ENCODE assay signal across 14 mouse cellular contexts in the genomic region with DNA sequence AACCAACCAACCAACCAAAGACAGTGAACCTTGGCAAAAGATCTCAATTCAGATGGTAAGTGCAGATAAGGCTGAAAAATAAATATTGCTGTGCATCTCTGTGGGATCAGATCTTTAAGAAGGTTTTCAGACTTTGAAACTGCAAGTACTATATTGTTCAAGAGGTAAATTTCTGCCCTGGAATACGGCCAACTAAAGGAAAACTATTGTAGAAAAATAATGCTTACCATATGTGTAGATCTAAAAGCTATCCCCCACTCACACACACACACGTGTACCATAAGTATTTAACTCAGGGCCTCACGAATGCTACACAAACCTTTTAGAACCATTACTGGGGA.
DNase-seq lines count a peak whose midpoint lies in the region; ATAC-seq and TF ChIP-seq lines count a peak whose summit lies in the region.
"Had no signal": no experiment of that assay in that cellular context is flagged by ENCODE, and none has a peak within 500 bp of the region (broad histone marks: within the 10 kb centered on the region; RNA-seq: fewer than 3 reads in every experiment).

No protein-coding gene starts in this region.

- peak; percentile 7 for ATAC-seq in activated CD4-positive, CD25-positive, alpha-beta regulatory T cell, adult 4 months
- ATAC-seq in stomach, embryonic 15.5 days (ENCODE audit: insufficient read depth, low FRiP score, low read depth), result no peak
- ATAC-seq in intestine, postnatal 0 days, result no peak
- ATAC-seq: midbrain, embryonic 16.5 days had no signal

- TF ChIP-seq CTCF in liver, adult 2 months (IDR thresholded peaks at IDR 0.05; ENCODE audit: low read depth, low read length), result no peak
- TF ChIP-seq CTCF in embryonic fibroblast, embryonic 13.5 days (IDR thresholded peaks at IDR 0.05; ENCODE audit: borderline replicate concordance, insufficient read depth, low read length), result no peak
- no peak for TF ChIP-seq CTCF in intestine, postnatal 0 days (IDR thresholded peaks at IDR 0.05; ENCODE audit: low read depth)

- no peaks in the 10 kb centered on the region for H3K79me2 ChIP-seq in liver, adult 2 months (ENCODE audit: control insufficient read depth, insufficient read depth, low read length)

- 70% methylated on average over 3 of the region's 3 CpGs for WGBS in liver, adult 2 months
- 49% methylated on average over 3 of the region's 3 CpGs for WGBS in stomach, embryonic 15.5 days
- WGBS in intestine, postnatal 0 days, result 66% methylated on average over 3 of the region's 3 CpGs

- H3K9me3 ChIP-seq in stomach, embryonic 15.5 days, result no peaks in the 10 kb centered on the region
- H3K9me3 ChIP-seq in intestine, postnatal 0 days (ENCODE audit: control insufficient read depth), result no peaks in the 10 kb centered on the region
- H3K9me3 ChIP-seq: hindbrain, embryonic 12.5 days; neural tube, embryonic 12.5 days had no signal

- no peaks in the 10 kb centered on the region for H3K36me3 ChIP-seq in liver, adult 2 months (ENCODE audit: control insufficient read depth, insufficient read depth, low read length)
- H3K36me3 ChIP-seq in stomach, embryonic 15.5 days, result no peaks in the 10 kb centered on the region
- H3K36me3 ChIP-seq in intestine, postnatal 0 days (ENCODE audit: control insufficient read depth, insufficient read depth), result no peaks in the 10 kb centered on the region
- H3K36me3 ChIP-seq: hindbrain, embryonic 12.5 days; neural tube, embryonic 12.5 days had no signal

- no peak overlapping the region for H3K4me2 ChIP-seq in stomach, embryonic 15.5 days
- no peak overlapping the region for H3K4me2 ChIP-seq in intestine, postnatal 0 days (replicated peaks; ENCODE audit: low read depth)
- H3K4me2 ChIP-seq: hindbrain, embryonic 12.5 days; neural tube, embryonic 12.5 days had no signal

- H3K27me3 ChIP-seq in liver, adult 2 months (ENCODE audit: control insufficient read depth, insufficient read depth, low read length), result no peaks in the 10 kb centered on the region
- H3K27me3 ChIP-seq in stomach, embryonic 15.5 days (replicated peaks), result no peaks in the 10 kb centered on the region
- no peaks in the 10 kb centered on the region for H3K27me3 ChIP-seq in intestine, postnatal 0 days (replicated peaks; ENCODE audit: control insufficient read depth, insufficient read depth, low read length)
- H3K27me3 ChIP-seq: hindbrain, embryonic 12.5 days; neural tube, embryonic 12.5 days had no signal

- no peak for TF ChIP-seq POLR2A in liver, adult 2 months (IDR thresholded peaks at IDR 0.05; ENCODE audit: extremely low read depth, insufficient read depth, low read length)
- 0 out of 2 replicates have a peak, but pooled peaks have one; percentile 21 for TF ChIP-seq POLR2A in embryonic fibroblast, embryonic 13.5 days (IDR thresholded peaks at IDR 0.05; ENCODE audit: low read depth, low read length)

- no peak overlapping the region for H3K4me3 ChIP-seq in liver, adult 2 months (ENCODE audit: insufficient read depth, low read depth, low read length)
- H3K4me3 ChIP-seq in embryonic fibroblast, embryonic 13.5 days (ENCODE audit: insufficient read depth, low read length), result no peak overlapping the region
- no peak overlapping the region for H3K4me3 ChIP-seq in stomach, embryonic 15.5 days (replicated peaks)
- no peak overlapping the region for H3K4me3 ChIP-seq in intestine, postnatal 0 days (ENCODE audit: low read depth, low read length)
- H3K4me3 ChIP-seq: hindbrain, embryonic 12.5 days; neural tube, embryonic 12.5 days had no signal

- DNase-seq in liver, adult 2 months (ENCODE audit: extremely low read depth, low read depth, low spot score), result peak; percentile 38
- DNase-seq in liver, result no peak
- DNase-seq in frontal cortex, adult 2 months (ENCODE audit: extremely low spot score in 1 of 2, low spot score in 1 of 2), result no peak
- DNase-seq: kidney, adult 18-20 months; kidney, postnatal 36 days; lung, adult 2 months; thymus, postnatal 25 days had no signal

- H3K4me1 ChIP-seq in liver, adult 2 months (ENCODE audit: control insufficient read depth, insufficient read depth, low read length), result 0 out of 2 replicates have a peak, but pooled peaks cover 2% of the 10 kb centered on the region
- H3K4me1 ChIP-seq in embryonic fibroblast, embryonic 13.5 days (ENCODE audit: control insufficient read depth, insufficient read depth, low read length), result peaks cover 18% of the 10 kb centered on the region
- H3K4me1 ChIP-seq in stomach, embryonic 15.5 days, result peaks cover 7% of the 10 kb centered on the region; the same call in 1 of the 2 replicates
- peaks cover 6% of the 10 kb centered on the region for H3K4me1 ChIP-seq in intestine, postnatal 0 days (replicated peaks; ENCODE audit: control insufficient read depth, insufficient read depth, low read length)

- H3K9ac ChIP-seq in liver, adult 2 months (ENCODE audit: low read depth, low read length), result no peak overlapping the region
- H3K9ac ChIP-seq in stomach, embryonic 15.5 days, result no peak overlapping the region
- no peak overlapping the region for H3K9ac ChIP-seq in intestine, postnatal 0 days (ENCODE audit: low read depth, low read length)
- H3K9ac ChIP-seq: hindbrain, embryonic 12.5 days; neural tube, embryonic 12.5 days had no signal

- no peak overlapping the region for H3K27ac ChIP-seq in liver, adult 2 months (replicated peaks; ENCODE audit: insufficient read depth, low read depth, low read length)
- H3K27ac ChIP-seq in embryonic fibroblast, embryonic 13.5 days (ENCODE audit: insufficient read depth, low read length), result peak overlapping the region; percentile 72
- H3K27ac ChIP-seq in stomach, embryonic 15.5 days, result peak overlapping the region; percentile 6
- no peak overlapping the region for H3K27ac ChIP-seq in intestine, postnatal 0 days (ENCODE audit: low read depth, low read length)
- H3K27ac ChIP-seq: hindbrain, embryonic 12.5 days; neural tube, embryonic 12.5 days had no signal

Comparison
In these comparisons a context has a peak if more than half of its experiments do, and no peak if none do; other contexts are left out.
1. H3K27ac ChIP-seq: peak in embryonic fibroblast, embryonic 13.5 days (single experiment) and stomach, embryonic 15.5 days (single experiment); none in liver, adult 2 months (single experiment) and intestine, postnatal 0 days (single experiment).